Mouse (Mus musculus) liver, adult 2 months (tissue): ENCODE results near the gene Gpsm2.

Experiments
- CTCF ChIP-seq: fragments of 200-500 bp; IDR thresholded peaks from 2 replicates; pipeline ENCODE4 v1.5.1; 2011; ENCODE audit warnings: low read depth, low read length, control low read depth
- POLR2A ChIP-seq: fragments of 200-500 bp; IDR thresholded peaks from 2 replicates; pipeline ENCODE4 v1.6.1; 2011; ENCODE audit warnings: low read length, control low read depth; ENCODE audit not compliant: insufficient read depth; ENCODE audit errors: extremely low read depth

- TF ChIP-seq CTCF (no peak), POLR2A (no peak)
Observed at GRCm38 (mm10) chr3:108714837-108715236, 7.3 kb downstream of the Gpsm2 start.
